Mouse (Mus musculus) gastrocnemius, adult 2 months (tissue): ENCODE measurements at regions not wholly inside any gene's neighbourhood (a gene's known extent, or its start where the extent isn't known, plus 50 kb on each side); places are given as distances from the start of the nearest gene placed in this dataset.

Experiments used
- DNase-seq: peaks from one replicate; pipeline ENCODE4 v3.0.0; 2022
- H3K27ac ChIP-seq: fragments of 200-600 bp; 2 replicates; pipeline ENCODE4 v1.8.1; 2022; ENCODE audit warnings: mild to moderate bottlenecking
- H3K4me3 ChIP-seq: fragments of 200-600 bp; 2 replicates; pipeline ENCODE4 v1.8.1; 2022; ENCODE audit warnings: mild to moderate bottlenecking, moderate library complexity
- CTCF ChIP-seq: fragments of 200-600 bp; IDR thresholded peaks from 2 replicates; pipeline ENCODE4 v1.8.1; 2022; ENCODE audit warnings: antibody characterized with exemption, mild to moderate bottlenecking, moderate library complexity
- intact Hi-C: fragments of 180-260 bp; cut with DNase I; formaldehyde crosslinking; loops from one replicate; pipeline ENCODE4 v1.15.1; 2025

DNA sequence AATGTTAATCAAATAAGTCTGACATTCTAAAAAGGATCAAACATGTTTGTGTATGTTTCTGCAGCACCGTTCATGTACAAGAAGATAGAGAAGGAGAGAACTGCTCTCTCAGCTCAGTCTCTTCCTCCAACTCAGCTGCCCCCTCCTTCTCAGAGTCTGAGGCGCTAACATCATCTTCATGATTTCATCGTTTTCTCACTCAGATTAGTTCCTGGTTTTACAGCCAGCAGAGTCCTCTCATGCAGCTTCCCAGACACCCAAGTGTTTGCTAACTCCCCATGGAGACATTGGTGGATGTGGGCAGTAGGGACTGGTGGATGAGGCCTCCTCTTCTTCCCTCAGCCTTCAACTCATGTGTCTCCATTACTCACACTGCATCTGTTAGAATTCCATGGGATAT lies 153.6 kb upstream of the Nrp1 start:
- no peak for TF ChIP-seq CTCF
- intact Hi-C loops, result no loop called here
- no peak for DNase-seq
- Histone ChIP-seq H3K27ac (no peak overlapping the region), H3K4me3 (no peak overlapping the region)

DNA sequence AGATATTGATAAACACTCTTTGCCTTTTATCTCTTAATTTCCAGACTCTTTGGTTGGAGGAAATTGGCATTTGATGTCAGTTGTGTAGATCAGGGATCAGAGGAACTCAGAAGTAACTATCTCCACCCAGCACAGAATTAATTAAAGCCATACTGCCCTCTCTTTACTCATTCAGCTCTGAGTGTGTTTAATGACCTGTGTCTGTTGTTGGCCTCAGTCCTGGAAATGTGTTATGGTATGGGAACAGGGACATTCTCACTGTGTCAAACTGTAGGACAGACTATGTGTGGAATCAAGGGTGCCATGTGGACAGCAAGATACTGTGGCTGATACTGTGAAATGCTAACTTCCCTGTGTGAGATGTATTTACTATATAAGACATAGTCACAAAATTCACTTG lies 151.3 kb upstream of the Nrp1 start:
- no peak for TF ChIP-seq CTCF
- H3K27ac ChIP-seq, result peak overlapping the region; percentile 32; the same call in 1 of the 2 replicates
- intact Hi-C loops, result no loop called here
- no peak for DNase-seq
- H3K4me3 ChIP-seq, result no peak overlapping the region

GRCm38 (mm10) chr8:128210761-128211160 lies 147.6 kb upstream of the Nrp1 start:
- TF ChIP-seq CTCF, result no peak
- Histone ChIP-seq H3K27ac (no peak overlapping the region), H3K4me3 (no peak overlapping the region)
- DNase-seq, result no peak
- intact Hi-C loops, result loop anchor here (10.0 kb wide), 1 partner anchor 296 kb away; no protein-coding TSS in a partner anchor

- no peak overlapping the region for H3K4me3 ChIP-seq
- no peak for TF ChIP-seq CTCF
- DNase-seq, result no peak
- no peak overlapping the region for H3K27ac ChIP-seq
- intact Hi-C loops, result loop anchor here (10.0 kb wide), 1 partner anchor 297 kb away; no protein-coding TSS in a partner anchor
Observed at GRCm38 (mm10) chr8:128212223-128212622, 146.2 kb upstream of the Nrp1 start.

- no peak for DNase-seq
- TF ChIP-seq CTCF, result no peak
- Histone ChIP-seq H3K4me3 (no peak overlapping the region), H3K27ac (no peak overlapping the region)
- intact Hi-C loops, result loop anchor here (10.0 kb wide), 1 partner anchor 299 kb away; no protein-coding TSS in a partner anchor
Observed at GRCm38 (mm10) chr8:128214256-128214655, 144.1 kb upstream of the Nrp1 start.

GRCm38 (mm10) chr8:128218886-128219285 lies 139.5 kb upstream of the Nrp1 start:
- Histone ChIP-seq H3K4me3 (no peak overlapping the region), H3K27ac (peak overlapping the region; percentile 64)
- intact Hi-C loops, result loop anchor here (5.0 to 10.0 kb wide), 2 partner anchors 138 to 304 kb away; partner anchors contain the start of gene Nrp1
- no peak for TF ChIP-seq CTCF
- no peak for DNase-seq

- intact Hi-C loops, result loop anchor here (5.0 to 10.0 kb wide), 2 partner anchors 138 to 305 kb away; partner anchors contain the start of gene Nrp1
Observed at GRCm38 (mm10) chr8:128219539-128219938, 138.9 kb upstream of the Nrp1 start.

GRCm38 (mm10) chr8:128223092-128223491 lies 135.3 kb upstream of the Nrp1 start:
- Histone ChIP-seq H3K4me3 (no peak overlapping the region), H3K27ac (no peak overlapping the region)
- DNase-seq, result no peak
- intact Hi-C loops, result no loop called here
- TF ChIP-seq CTCF, result no peak

More at GRCm38 (mm10) chr8:128219539-128219938, 138.9 kb upstream of the Nrp1 start:
- Histone ChIP-seq H3K27ac (peak overlapping the region; percentile 64), H3K4me3 (no peak overlapping the region)
- peak; percentile 63 for DNase-seq
- no peak for TF ChIP-seq CTCF

- DNase-seq, result no peak
- no peak for TF ChIP-seq CTCF
- Histone ChIP-seq H3K4me3 (no peak overlapping the region), H3K27ac (no peak overlapping the region)
- intact Hi-C loops, result no loop called here
Observed at GRCm38 (mm10) chr8:128223522-128223921, 134.9 kb upstream of the Nrp1 start.

DNA sequence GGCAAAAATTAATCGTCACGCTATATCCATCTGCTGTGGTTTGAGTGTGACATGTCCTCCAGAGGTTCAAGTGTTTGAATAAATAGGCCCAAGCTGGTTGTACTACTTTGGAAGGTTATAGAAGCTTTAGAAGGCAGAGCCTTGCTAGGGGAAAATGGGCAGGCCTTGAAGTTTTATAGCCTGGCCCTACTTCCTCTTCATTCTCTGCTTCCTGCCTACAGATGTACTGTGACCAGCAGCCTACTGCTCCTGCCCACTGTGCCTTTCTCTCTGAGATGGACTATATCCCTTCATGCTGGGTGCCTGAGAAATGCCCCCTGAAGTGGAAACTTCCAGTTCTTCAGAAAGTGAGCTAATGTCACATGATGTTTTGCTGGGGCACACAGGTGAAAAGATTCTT lies 133.3 kb upstream of the Nrp1 start:
- Histone ChIP-seq H3K4me3 (no peak overlapping the region), H3K27ac (no peak overlapping the region)
- TF ChIP-seq CTCF, result no peak
- intact Hi-C loops, result no loop called here
- DNase-seq, result no peak

DNA sequence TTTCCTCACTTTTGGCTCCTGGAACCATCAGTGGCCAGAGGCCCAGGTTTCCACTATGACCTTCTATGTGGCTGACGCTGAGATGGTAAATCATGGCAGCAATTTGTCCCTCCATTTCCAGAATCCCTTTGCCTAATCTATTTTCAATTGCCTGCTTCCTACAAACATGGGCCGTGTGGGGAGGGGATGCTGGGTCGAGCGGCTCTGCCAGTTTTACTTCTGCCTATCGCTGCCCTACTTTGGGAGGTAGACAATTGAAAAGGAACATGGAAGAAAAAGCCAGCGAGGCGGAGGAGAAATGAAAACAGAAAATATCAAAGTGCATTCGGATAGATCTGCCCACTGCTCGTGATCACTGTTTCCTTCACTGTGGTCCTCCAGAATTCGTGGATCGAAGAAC lies 123.3 kb upstream of the Nrp1 start:
- no peak for TF ChIP-seq CTCF
- H3K27ac ChIP-seq, result no peak overlapping the region
- DNase-seq, result no peak
- intact Hi-C loops, result no loop called here
- H3K4me3 ChIP-seq, result no peak overlapping the region

DNA sequence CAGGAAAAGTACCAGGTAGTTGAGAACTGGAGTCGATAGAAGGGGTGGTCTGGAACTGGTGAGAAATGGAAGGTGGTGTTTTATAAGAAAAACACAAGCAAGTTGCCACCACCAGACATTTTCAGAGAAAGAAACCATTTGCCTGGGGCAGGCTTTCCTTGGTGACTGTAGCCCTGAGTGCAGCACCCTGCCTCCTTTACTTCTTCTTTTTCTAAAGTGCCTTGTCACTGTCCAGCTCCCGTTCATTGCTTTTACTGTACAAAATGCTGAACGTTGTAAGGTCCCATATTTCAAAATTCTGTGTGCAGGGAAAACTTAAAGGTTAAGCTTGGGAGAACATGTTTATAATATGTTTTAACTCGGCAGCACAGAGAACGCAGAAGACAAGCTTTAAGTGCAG lies 122.9 kb upstream of the Nrp1 start:
- Histone ChIP-seq H3K4me3 (no peak overlapping the region), H3K27ac (no peak overlapping the region)
- DNase-seq, result no peak
- no peak for TF ChIP-seq CTCF
- intact Hi-C loops, result no loop called here

DNA sequence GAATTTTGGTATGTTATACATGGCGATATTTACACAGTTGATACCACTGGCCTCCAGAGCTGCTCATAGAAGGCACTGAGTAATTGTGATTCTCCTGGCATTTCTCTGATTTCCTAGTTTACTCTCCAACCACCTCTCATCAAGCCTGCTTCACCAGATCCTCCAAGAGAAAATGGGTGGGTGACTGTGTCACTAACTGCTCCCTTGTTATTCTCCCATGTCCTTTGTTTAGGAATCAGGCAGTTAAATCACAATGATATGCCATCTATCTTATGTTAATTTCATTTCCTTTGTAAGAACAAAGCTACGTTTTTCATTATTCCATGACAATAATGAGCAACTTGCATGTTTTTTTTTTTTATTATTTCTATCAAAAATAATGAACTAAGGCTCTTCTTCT lies 122.3 kb upstream of the Nrp1 start:
- no peak for TF ChIP-seq CTCF
- DNase-seq, result no peak
- Histone ChIP-seq H3K27ac (no peak overlapping the region), H3K4me3 (no peak overlapping the region)
- intact Hi-C loops, result no loop called here

- no peak for DNase-seq
- Histone ChIP-seq H3K27ac (no peak overlapping the region), H3K4me3 (no peak overlapping the region)
- intact Hi-C loops, result no loop called here
- TF ChIP-seq CTCF, result no peak
Observed at GRCm38 (mm10) chr8:128238948-128239347, 119.5 kb upstream of the Nrp1 start.
